Mouse (Mus musculus) liver, postnatal 0 days (tissue): ENCODE results near the gene Pcyt1a. TPM values are rescaled to one million over a fixed set of nuclear protein-coding genes. Genes with fewer than 3 reads are reported as not detected.
A peak's percentile ranks its signal among the peaks of the same experiment; 100 is the strongest.

Source experiments
- ATAC-seq: fragments of 200-750 bp; cut with Nextera tagmentation; 2 replicates; pipeline ENCODE4 v1.8.0; 2017; ENCODE audit warnings: mild to moderate bottlenecking, moderate library complexity
- DNase-seq: peaks from one replicate; pipeline ENCODE4 v3.0.0-alpha.2; 2016
- H3K27ac ChIP-seq: fragments of 300-500 bp; sonication (generic); 2 replicates; pipeline ENCODE4 v1.5.1; 2014; ENCODE audit warnings: antibody characterized with exemption, moderate library complexity, mild to moderate bottlenecking, low read depth
- H3K27me3 ChIP-seq: fragments of 300-500 bp; sonication (generic); 2 replicates; pipeline ENCODE4 v1.6.1; 2014; ENCODE audit warnings: low read length, control low read depth, mixed read lengths; ENCODE audit not compliant: insufficient read depth
- H3K36me3 ChIP-seq: fragments of 300-500 bp; sonication (generic); replicated peaks from 2 replicates; pipeline ENCODE4 v1.6.1; 2014; ENCODE audit warnings: mild to moderate bottlenecking, control low read depth, low read length, moderate library complexity, mixed read lengths; ENCODE audit not compliant: insufficient read depth
- H3K4me1 ChIP-seq: fragments of 300-500 bp; sonication (generic); 2 replicates; pipeline ENCODE4 v1.6.1; 2014; ENCODE audit warnings: antibody characterized with exemption, mild to moderate bottlenecking, control low read depth; ENCODE audit not compliant: insufficient read depth
- H3K4me2 ChIP-seq: fragments of 300-500 bp; sonication (generic); 2 replicates; pipeline ENCODE4 v1.6.1; 2014; ENCODE audit warnings: low read depth, mild to moderate bottlenecking, low read length, moderate library complexity, mixed read lengths
- H3K4me3 ChIP-seq: fragments of 300-500 bp; sonication (generic); 2 replicates; pipeline ENCODE4 v1.5.1; 2014; ENCODE audit warnings: low read depth, low read length
- H3K9ac ChIP-seq: fragments of 300-500 bp; sonication (generic); replicated peaks from 2 replicates; pipeline ENCODE4 v1.6.1; 2014; ENCODE audit warnings: mild to moderate bottlenecking, moderate library complexity
- H3K9me3 ChIP-seq: fragments of 300-500 bp; sonication (generic); 2 replicates; pipeline ENCODE4 v1.6.1; 2016; ENCODE audit warnings: mild to moderate bottlenecking, control low read depth, low read length, mixed read lengths
- CTCF ChIP-seq: sonication (generic); IDR thresholded peaks from 2 replicates; pipeline ENCODE4 v1.5.1; 2016; ENCODE audit warnings: antibody characterized with exemption, low read depth
- EP300 ChIP-seq: IDR thresholded peaks from 2 replicates; pipeline ENCODE4 v1.6.1; 2016; ENCODE audit warnings: antibody characterized with exemption, low read depth, mild to moderate bottlenecking
- WGBS: fragments of 180-500 bp; shearing (Covaris S2); extraction: QIAGEN DNeasy Blood & Tissue Kit; methylation state at CpG from one replicate; pipeline ENCODE4 v1.1.7; 2014; ENCODE audit not compliant: insufficient replicate concordance; 5-methylcytosine and 5-hydroxymethylcytosine counted together
- polyA plus RNA-seq: library from polyadenylated mRNA; unstranded; fragments of >200 nt; fragmentation: Nextera tagmentation; extraction: Ambion mirVana; gene quantifications from 2 replicates; pipeline ENCODE4 v1.2.1, GENCODE M21; 2015

The Pcyt1a gene
- polyA plus RNA-seq, 1 experiment from 2014 or later = 32.9 TPM

DNA sequence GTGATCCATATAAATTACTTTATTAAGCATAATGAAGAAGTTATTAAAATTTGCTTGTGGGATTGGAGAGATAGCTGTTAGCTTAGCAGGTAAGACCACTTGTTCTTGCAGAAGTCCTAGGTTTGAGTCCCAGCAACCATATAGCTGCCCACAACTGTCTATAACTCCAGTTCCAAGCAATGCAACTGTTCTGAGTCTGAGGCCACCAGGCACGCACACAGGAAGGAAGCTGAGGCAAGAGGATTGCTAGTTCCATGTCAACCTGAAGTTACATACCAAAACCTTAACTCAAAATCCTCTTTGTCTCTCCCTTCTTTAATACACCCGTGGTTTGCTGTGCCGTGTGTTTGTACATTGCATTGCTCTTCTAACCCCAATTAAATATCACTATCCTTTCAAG, 39.8 kb upstream of the Pcyt1a start:
- 70% methylated on average over 3 of the region's 3 CpGs for WGBS
- DNase-seq = no peak

DNA sequence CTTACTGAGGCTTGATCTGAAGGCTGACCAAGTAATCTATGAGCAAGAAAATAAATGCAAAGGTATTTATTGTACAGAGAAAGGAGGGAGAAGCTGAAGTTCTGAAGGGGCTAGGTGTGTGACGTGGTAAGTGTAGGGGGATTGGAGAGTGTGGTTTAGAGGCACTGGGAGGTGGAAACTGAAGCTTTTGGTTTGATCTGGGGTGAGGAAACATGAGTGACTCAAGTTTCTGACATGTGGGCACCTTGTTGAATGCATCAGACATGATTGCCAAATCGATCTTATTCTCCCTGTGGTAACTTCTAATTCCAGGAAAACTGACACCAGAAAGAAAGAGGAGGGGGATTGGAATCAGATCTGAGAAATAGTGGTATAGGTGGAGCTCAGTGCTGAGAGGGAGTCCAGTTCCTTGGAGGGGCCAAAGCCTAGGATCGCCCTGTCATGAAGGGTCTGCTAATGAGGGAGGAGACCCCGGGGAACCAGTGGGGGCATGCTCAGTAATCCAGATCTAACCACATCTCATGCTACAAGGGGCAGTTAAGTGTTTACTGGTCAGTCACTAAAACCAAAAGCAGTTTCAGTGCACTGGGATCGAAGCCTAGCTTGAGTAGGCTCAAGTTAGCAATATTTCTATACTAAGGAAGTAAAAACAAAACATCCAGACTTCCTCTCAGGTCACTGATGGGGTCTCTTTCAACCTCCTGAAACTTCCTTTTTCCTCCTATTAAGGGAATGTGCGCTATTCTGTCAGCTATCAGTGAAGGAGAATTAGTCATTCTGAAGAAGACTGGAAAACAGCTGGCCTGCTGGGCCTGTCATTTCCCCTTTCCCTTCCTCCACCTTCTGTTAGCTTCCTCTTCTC, 34.8 kb upstream of the Pcyt1a start:
- Histone ChIP-seq H3K4me3 (no peak overlapping the region), H3K9ac (no peak overlapping the region), H3K36me3 (peaks cover 10% of the 10 kb centered on the region), H3K9me3 (no peaks in the 10 kb centered on the region), H3K4me1 (no peaks in the 10 kb centered on the region; the same call in 1 of the 2 replicates), H3K27ac (peak overlapping the region; percentile 51; the same call in 1 of the 2 replicates), H3K27me3 (no peaks in the 10 kb centered on the region), H3K4me2 (no peak overlapping the region)
- WGBS = 53% methylated on average over 6 of the region's 6 CpGs
- DNase-seq (no peak), ATAC-seq (no peak)
- no peak for TF ChIP-seq CTCF
- no peak for TF ChIP-seq EP300

More for the DNA sequence above, 39.8 kb upstream of the Pcyt1a start:
- H3K9ac ChIP-seq = no peak overlapping the region
- H3K4me2 ChIP-seq = no peak overlapping the region
- TF ChIP-seq CTCF = no peak
- no peak for TF ChIP-seq EP300
- H3K4me3 ChIP-seq = no peak overlapping the region
- no peak for ATAC-seq
- H3K36me3 ChIP-seq = peaks cover 25% of the 10 kb centered on the region
- peaks cover 3% of the 10 kb centered on the region for H3K4me1 ChIP-seq
- H3K27ac ChIP-seq = peak overlapping the region; percentile 41; the same call in 1 of the 2 replicates
- H3K9me3 ChIP-seq = no peaks in the 10 kb centered on the region
- no peaks in the 10 kb centered on the region for H3K27me3 ChIP-seq

DNA sequence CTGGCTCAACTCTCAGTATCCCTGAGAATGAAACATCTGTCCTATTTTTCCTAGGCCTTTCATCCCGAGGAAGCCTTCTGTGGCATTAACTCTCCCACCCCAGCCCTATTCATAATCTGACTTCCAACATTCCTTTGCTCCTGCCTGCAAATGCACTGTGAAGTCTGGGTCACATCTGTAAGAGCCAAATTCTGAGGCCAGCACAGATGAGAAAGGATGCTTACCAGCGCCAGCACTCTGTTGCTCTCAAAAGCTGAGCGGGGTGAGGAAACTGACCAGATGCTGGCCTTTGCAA, 34.2 kb upstream of the Pcyt1a start:
- 64% methylated on average over 3 of the region's 3 CpGs for WGBS

DNA sequence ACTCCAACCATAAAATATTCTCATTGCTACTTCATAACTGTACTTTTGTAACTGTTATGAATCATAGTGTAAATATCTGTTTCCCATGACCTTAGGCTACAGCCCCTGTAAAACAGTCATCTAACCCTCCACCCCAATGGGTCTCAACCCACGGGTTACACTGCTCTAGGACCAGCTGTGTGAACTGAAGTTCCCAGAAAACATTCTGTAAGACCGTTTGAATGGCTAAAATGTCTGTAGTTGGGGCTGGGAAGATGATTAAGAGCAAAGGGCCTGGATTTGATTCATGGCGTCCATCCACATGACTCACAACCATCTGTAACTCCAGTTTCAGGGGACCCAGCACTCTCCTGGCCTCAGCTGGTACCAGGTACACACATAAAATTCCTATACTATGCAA, 32.5 kb upstream of the Pcyt1a start:
- no peaks in the 10 kb centered on the region for H3K9me3 ChIP-seq
- peaks cover 1% of the 10 kb centered on the region; the same call in 1 of the 2 replicates for H3K36me3 ChIP-seq
- H3K4me1 ChIP-seq = no peaks in the 10 kb centered on the region; the same call in 1 of the 2 replicates
- no peak overlapping the region for H3K9ac ChIP-seq
- no peak overlapping the region for H3K4me3 ChIP-seq
- TF ChIP-seq CTCF (no peak), EP300 (no peak)
- no peak overlapping the region for H3K27ac ChIP-seq
- ATAC-seq = no peak
- WGBS = 56% methylated on average over 3 of the region's 3 CpGs
- no peak for DNase-seq
- H3K4me2 ChIP-seq = no peak overlapping the region
- H3K27me3 ChIP-seq = no peaks in the 10 kb centered on the region

More for the DNA sequence above, 34.2 kb upstream of the Pcyt1a start:
- H3K9me3 ChIP-seq = no peaks in the 10 kb centered on the region
- peaks cover 6% of the 10 kb centered on the region; the same call in 1 of the 2 replicates for H3K36me3 ChIP-seq
- ATAC-seq (no peak), DNase-seq (no peak)
- no peak overlapping the region for H3K9ac ChIP-seq
- H3K4me1 ChIP-seq = no peaks in the 10 kb centered on the region; the same call in 1 of the 2 replicates
- TF ChIP-seq CTCF (no peak), EP300 (no peak)
- H3K27ac ChIP-seq = no peak overlapping the region
- H3K4me2 ChIP-seq = no peak overlapping the region
- no peaks in the 10 kb centered on the region for H3K27me3 ChIP-seq
- H3K4me3 ChIP-seq = no peak overlapping the region

DNA sequence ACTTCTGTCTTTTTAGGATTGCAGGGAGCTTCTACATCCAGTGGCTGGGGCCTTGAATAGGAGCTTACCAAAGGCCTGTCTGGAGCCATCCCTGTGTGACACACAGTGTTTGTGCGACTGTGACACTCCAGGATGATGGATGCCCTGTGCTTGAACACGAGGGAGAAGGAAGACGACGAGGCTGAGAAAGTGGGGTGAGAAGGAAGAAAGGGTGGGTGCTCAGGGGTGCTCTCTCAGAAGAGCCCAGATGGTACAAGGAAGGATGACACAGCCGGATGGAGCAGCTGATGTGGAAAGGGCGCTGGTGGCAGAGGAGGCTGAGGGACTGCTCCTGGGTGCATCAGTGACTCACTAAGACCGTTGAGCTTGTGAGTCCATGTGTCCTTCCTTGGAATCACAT, 30.5 kb upstream of the Pcyt1a start, which contains the start of gene Tm4sf19:
Gene Tm4sf19 (plus strand): TSS at position 240 of the 400 bp plus-strand sequence.
- DNase-seq (no peak), ATAC-seq (no peak)
- Histone ChIP-seq H3K27me3 (no peaks in the 10 kb centered on the region), H3K27ac (no peak within 1 kb of the TSS), H3K9me3 (no peaks in the 10 kb centered on the region), H3K36me3 (no peaks in the 10 kb centered on the region), H3K4me1 (no peaks in the 10 kb centered on the region; the same call in 1 of the 2 replicates), H3K9ac (no peak within 1 kb of the TSS), H3K4me3 (no peak within 1 kb of the TSS), H3K4me2 (no peak within 1 kb of the TSS)
- WGBS = 74% methylated on average over 7 of the region's 7 CpGs
- TF ChIP-seq CTCF = no peak
- no peak for TF ChIP-seq EP300

DNA sequence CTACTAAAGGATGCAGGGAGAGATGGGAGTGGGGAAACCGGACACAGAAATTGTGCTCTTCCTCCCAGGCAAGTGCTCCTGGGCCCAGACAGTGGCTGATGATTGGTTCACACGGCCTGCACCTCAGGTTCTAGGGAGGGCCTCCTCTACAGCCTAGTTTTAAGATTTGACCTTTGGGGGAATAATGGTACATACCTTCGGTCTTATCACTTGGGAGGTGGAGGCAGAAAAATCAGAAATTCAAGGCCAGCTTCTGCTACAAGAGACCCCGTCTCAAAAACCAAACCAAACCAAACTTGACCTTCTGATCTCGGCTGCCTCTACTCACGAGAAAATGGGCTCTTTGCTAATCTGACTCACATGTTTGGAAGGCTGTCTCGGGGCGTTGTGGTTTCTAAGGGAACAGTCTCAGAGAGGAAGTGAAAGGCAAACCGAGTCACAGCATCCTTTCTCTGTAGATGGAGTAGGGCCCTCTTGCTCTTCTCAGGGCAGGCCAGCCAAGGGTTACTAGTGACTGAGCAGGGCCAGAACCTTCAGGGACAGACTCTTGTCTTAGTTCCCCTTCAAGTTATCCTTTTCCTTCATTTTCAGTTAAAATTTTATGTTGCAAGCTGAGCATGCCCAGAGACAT, 29.3 kb upstream of the Pcyt1a start:
- no peak overlapping the region for H3K4me2 ChIP-seq
- no peaks in the 10 kb centered on the region for H3K4me1 ChIP-seq
- peak; percentile 21 for DNase-seq
- 54% methylated on average over 9 of the region's 9 CpGs for WGBS
- no peak overlapping the region for H3K4me3 ChIP-seq
- H3K36me3 ChIP-seq = no peaks in the 10 kb centered on the region
- H3K9ac ChIP-seq = no peak overlapping the region
- no peak for ATAC-seq
- no peak overlapping the region for H3K27ac ChIP-seq
- no peak for TF ChIP-seq CTCF
- no peak for TF ChIP-seq EP300
- no peaks in the 10 kb centered on the region for H3K27me3 ChIP-seq
- no peaks in the 10 kb centered on the region for H3K9me3 ChIP-seq
